Mouse (Mus musculus) CD4-positive, CD25-positive, alpha-beta regulatory T cell, adult 4 months (primary cell): ENCODE measurements at regions not wholly inside any gene's neighbourhood (a gene's known extent, or its start where the extent isn't known, plus 50 kb on each side); places are given as distances from the start of the nearest gene placed in this dataset.
A peak's percentile ranks its signal among the peaks of the same experiment; 100 is the strongest.

Experiments used
- ATAC-seq: one replicate; pipeline ENCODE4 v1.8.0; 2017

DNA sequence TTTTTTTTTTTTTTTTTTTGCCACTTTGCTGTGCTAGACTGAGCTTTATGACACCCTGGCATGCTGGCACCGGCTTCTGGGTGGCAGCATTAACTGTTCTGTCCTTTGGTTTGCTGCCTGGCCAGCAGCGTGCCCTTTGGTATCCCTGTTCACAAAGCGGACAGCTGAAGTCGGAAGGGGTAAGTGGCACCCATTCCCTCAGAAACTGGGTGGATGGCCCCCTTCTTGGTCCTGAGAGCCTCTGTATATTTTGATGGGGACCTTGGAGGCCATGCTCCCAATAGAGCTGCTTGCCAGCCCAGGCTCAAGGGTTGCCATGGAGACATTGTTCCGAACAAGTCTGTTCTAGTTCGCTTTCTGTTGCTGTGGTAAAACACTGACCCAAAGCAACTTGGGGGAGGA lies 143.9 kb upstream of the Tle3 start:
- no peak for ATAC-seq

DNA sequence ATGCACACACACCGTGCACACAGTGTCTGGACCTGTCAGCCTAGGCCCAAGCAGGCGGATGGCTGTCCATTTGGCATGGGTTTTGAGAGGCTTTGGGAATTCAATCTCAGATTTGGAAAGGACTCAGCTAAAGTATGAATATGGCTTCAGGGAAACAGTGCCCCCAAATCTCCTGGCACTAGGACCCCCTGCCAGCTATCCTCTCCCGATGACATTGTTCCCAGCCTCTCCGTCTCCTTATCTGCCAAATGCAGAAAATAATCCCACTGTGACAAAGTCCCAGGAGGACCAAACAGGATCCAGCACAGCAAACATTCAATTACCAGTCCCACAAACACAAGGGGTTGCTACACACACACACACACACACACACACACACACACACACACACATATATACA lies 141.9 kb upstream of the Tle3 start:
- ATAC-seq: no peak

DNA sequence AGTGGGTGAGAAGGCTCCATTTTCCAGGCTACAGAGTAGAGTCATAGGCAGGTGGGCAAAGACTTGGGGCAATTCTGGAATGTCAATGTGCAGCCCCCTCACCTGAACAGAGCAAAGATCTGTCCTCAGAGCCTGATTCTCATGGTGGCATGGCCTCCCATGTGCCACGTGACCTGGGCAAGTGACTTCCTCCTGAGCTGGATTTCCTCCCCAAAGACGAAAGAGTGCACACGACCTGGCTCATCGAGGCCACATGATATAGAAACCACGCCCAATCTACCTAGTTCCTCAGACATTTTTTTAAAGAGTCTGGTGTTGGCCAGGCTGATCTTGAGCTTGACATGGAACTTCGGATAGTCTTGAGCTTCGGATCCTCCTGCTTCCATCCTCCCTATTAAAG lies 139.5 kb upstream of the Tle3 start:
- ATAC-seq: no peak

DNA sequence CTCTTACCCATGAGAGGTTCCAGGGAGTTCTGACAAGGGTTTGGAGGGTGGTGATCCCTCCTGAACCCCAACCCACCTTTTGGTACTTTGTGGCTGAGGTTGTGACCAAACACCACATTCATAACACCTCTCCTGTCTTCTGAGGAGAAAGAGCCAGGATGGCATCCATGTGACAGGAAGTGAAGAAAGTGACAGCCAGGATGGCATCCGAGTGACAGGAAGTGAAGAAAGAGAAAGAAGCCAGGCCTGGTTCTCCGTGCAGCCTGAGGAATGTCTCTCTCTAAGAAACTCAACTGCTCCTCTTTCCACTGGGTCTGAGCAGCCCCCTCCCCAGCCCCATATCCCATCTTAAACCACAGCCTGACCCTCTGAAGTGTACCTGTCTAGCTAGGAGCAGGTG lies 138.9 kb upstream of the Tle3 start:
- ATAC-seq: peak; percentile 41

DNA sequence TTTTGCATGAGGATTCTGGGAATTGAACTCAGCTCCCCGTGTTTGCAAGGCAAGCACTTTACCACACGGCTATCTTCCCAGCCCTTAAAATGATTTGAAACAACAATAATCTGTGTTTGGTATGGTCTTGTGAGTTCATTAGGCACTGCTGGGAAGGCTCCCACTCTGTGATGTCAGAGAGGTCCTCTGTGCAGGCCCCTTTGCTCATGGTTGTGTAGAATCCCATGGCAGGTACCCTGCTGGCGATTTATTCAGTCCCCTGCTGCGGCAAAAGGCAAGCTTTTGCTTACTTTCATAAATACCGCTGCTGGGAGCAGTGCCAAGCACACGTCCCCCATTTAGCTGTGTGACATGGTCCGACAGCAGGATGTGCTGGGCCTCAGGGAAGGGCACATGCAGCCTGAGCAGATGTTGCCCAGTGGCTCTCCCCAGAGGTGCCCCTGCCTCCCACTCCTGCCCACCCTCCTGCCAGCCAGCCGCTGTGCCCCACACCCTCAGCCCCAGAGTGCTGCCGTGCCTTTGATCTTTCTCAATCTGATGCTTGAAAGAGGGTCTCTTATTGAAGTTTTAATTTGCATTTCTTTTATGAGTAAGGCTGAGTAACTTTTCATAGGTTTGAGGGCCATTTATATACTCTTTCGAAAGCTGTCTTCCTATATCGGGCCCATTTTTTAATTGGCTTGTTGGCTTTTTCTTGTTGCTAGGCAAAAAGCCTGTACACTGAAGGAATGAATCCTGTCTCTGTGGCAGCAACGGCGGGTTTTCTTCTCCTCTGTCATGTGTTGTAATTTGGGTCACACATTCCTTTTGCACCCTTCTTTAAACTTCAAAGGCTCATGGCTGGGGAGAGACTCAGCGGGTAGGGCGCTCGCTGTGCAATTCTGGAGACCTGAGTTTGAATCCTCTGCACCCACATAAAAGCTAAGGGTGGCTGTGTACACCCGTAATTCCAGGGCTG lies 136.2 kb upstream of the Tle3 start:
- ATAC-seq: peak; percentile 29

DNA sequence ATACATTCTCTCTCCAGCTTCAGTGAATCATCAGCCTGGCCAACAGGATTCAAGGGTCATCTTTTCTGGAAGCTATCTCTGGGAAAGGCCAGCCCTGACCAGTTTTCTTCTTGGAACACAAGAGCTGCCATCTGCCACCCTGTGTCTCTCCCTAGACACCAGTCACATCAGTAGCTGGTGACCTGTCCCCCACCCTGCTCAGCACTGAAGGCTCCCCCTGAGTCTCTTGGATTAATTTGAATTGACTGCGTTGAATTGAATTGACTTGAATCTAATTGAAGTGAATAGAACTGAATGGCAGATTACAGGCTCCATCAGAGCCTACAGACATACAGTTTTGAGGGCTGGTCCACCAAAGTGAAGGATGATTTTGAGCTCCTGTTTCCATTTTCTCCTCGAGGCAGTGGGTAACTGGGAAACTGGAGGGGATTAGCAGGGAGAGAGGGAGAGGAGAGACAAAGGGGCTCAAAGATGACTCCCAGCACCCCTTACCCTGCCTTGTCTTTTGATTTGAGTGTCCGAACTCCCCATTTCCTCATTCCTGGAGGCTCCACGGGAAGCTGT lies 133.4 kb upstream of the Tle3 start:
- no peak for ATAC-seq

DNA sequence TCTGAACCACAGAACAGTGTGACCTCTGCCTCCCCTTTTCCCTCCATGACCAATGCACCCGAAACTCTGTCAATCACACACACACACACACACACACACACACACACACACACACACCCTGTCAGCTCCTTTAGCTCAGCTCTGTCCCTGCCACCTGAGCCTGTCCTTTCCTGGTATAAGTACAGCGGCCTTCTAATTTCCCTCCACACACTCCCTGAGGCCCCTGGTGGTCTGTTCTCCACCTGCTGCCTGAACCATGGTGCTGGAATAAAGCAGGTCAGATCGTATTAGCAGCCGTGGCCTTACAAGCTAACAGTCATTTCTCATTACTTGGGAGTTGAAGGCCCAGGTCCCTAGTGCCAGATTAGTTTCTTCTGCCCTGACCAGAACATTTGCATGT lies 132.8 kb upstream of the Tle3 start:
- no peak for ATAC-seq

DNA sequence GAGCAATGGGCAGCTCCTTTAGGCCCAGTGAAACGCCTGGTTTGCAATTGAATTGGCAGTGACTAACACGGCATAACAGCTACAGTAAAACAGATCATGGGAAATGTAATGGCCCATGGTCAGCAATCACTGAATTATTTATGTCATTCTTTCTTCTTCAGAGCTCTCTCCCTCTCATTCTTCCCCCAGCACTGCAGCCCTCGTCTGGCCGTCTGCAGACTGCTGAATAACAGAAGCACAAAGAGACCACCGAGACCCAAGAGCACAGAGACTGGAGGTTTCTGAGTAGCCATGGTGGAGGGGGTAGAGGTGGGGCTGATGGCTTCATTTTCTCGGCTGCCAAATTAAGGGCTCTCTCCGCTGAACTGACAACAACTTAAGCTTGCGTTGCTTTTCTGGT lies 130.7 kb upstream of the Tle3 start:
- no peak for ATAC-seq

DNA sequence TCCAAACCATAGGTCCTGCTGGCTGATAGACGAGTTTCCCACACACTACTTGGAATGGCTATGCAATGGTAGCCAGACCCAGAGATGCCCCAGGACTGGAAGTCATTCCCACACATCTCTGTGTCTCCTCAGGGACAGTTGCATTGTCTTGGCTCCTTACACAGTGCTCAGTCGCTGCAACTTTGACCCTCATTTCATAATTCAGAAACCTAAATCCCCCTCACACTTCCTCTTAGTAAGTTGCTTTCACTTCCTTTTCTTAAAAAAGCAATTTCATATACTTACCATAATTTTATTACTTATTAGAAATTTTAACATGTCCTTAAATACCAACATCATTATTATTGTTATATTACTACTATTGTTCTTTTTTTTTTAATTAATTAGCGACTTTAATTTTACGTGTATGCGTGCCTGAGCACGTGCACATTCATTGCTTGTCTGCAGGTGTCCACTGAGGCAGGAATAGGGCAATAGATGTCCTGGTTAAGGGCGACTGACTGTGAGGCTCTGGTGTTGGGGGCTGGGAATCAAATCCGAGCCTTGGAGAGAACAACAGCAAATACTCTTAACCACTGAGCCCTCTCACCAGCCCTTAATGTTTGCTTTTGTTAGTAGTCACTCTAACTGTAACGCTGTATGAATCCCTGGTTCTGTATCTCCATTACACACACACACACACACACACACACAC lies 129.9 kb upstream of the Tle3 start:
- ATAC-seq: no peak

DNA sequence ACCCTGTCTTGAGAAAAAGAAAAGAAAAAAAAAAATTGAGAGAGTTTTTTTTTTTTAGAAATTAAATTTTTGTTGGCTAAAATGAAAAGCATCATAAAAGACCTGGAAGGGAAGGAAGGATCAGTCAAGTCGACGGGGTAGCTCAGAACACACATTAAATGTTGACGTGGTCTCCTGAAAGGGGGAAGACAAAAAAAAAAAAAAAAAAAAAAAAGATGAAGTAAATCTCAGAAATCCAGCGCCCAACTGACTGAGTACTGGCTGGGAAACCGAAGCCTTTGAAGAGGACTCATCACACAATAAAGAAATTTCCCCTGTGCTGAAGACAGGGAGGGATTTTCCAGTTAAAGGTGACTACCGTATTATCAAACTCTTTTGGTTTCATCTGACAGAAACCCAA lies 128.9 kb upstream of the Tle3 start:
- no peak for ATAC-seq

DNA sequence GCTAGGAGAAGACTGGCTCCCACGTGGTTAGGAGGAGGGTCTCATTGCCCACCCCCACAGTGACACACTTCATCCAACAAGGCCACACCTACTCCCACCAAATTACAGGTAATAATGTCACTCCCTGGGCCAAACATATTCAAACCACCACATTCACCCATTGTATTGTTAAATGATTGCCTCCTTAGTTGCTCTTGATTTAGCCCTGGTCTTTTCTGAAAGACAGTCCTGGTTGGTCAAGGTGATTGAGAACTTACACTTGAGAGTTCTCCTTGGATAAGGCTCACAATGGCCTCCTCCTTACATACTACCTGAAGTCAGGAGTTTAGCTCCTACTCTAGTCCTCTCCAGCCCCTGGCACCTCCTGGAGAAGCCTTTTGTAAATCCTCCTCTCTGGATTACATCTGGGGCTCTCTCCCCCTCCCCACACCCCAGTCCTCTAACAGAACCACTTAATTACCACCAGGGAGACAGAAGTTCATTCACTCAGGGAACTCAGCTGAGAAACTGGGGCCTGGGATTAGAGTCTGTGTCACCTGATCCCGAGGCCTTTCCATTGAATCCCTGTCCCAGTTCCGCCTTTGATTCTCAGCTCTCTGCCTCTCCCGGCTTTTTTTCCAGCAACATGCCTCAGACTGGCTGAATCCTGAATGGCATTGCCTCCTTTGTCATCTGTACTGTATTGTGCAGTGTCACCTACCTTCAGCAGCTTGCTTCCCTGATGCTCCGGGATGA lies 122.3 kb upstream of the Tle3 start:
- ATAC-seq: no peak

DNA sequence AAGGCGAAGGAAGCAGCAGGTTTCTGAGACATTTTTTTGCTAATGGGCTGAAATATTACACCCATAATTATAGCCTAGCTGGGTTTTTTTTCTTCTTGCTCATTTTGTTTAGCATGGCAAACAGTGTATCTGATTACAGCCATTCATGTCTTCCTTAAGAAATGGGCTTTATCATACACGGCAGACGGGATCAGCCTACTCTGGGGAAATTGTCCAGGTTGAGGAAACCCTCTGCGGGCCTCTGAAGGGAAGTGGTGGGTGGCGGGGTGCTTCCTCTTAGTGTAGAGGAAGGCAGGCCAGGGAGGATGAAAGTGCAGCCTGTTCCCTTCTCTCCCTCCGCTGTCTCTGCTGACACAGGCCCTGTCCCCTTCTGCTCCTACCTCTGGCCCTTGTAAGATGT lies 120.6 kb upstream of the Tle3 start:
- ATAC-seq: no peak

DNA sequence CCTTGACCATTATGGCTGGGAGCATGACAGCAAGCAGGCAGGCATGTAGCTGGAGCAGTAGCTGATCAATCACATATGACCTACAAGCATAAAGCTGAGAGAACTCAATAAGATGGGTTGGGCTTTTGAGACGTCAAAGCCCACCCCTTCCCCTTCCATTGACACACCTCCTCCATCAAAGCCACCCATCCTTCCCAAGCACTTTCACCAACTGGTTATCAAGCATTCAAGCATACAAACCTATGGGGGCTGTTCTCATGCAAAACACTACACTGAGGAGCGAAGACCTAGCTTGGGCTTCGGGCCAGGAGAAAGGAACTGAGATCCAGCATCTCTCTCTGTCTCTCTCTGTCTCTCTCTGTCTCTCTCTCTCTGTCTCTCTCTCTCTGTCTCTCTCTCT lies 118.4 kb upstream of the Tle3 start:
- ATAC-seq: no peak

DNA sequence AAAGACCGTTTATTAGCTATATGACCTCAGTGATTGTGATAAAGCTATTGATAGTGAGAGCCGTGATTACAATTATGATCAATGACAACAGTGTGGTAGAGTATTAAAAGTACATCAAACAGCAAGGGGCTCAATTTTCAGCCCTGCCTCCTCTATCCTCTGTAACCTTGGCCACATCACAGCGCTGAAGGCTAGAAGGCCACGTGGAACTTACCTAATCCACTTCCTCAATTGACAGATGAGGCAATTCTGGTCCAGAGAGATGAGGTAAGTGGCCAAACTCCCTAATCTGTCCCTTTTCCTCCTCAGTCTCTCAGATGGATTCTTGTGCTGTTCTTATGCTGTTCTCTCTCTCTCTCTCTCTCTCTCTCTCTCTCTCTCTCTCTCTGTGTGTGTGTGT lies 114.7 kb upstream of the Tle3 start:
- no peak for ATAC-seq

DNA sequence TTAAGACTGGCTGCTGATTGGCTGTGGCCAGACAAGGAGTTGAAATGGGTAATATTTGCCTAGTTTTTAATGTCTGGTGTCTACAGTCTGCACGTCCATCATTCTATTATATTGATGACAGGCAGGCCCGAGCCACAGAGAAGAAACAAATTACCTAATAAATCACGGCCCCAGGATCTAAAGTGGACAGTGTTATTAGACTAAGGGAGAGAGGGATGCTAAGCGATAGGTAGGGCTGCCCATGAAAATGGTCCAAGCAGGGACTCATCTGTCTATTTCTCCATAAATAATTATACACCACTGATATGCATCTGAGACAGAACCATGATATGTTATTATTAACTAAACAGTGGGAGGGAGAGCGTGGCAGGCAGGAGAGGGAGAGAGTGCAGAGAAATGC lies 114.1 kb upstream of the Tle3 start:
- no peak for ATAC-seq

DNA sequence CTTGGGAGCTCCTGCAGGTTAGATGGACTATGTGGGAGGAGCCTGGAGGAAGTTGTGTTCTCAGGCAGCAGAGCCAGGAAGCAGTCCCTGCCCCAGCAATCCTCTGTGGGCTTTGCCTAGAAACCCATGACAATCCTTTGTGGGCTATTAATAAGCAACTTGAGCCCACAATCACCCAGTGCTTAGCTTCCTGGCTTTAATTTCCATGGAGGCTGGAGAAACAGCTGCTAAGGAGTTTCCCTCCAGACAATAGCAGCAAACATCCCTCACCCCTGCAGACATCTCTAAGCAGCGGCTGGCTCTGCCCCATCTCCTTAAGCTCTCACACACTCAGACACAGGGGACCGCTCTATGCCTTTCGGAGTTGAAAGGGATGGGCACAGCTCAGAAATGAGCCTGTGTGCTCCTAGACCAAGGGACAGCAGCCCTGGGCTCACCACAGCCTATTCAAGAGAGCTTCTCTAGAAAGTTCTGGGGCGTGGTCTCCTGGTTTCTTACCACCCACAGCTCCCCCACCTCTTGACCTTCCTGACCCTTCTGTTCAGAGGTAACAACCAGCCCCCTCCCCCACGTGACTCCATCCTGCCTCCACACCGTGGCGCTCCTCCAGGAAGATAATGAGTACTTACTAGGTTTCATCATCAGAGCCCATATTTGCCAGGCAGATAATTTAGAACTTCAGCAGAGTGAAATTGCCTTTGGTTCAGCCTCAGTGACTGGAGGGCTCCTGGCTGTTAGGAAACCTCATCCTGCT lies 112.6 kb upstream of the Tle3 start:
- ATAC-seq: no peak

DNA sequence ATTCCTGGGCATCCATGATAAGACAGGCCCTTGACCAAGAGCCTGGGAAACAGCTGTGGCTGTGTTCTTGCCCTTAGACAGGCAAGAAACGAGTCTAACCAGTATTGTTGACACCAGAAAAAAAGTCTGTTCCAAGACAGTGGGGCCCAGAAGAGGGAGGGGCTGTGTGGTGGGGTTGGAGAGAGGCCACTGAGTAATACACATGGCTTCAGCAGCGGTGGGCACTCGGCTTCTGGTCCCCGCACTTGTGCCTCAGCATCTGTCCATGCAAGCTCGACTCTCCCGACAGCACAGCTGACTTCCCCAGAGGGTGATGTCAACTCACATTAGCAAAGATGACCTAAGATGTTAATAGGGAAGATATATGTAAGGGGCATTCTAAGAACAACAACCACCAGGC lies 110.9 kb upstream of the Tle3 start:
- no peak for ATAC-seq

DNA sequence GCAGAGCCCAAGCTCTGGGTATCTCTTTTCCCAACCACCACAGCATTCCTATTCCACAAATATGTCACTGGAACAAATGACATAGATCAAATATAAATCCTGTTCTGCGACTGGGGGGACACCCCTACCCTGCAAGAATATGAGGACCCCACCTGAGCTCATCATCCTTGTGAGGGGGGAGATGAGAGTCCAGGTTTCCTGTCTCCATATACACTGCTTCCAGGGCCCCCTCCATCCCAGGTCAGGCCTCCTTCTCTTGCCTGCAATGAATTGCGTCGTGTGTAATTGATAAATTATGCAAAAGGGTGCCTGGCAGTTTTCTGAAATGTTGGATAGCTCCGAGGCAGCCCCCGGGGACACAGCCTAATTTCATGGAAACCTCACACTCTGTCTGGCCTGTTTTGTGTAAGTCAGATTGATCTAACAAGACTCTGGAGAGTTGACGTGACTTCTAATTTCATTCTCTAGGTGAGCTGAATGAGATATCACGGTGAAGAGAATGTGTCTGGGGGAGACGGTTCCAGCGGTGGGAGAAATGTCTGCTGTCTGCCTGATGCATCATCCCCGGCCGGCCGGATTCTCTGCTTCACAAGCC lies 110.3 kb upstream of the Tle3 start:
- ATAC-seq: no peak

DNA sequence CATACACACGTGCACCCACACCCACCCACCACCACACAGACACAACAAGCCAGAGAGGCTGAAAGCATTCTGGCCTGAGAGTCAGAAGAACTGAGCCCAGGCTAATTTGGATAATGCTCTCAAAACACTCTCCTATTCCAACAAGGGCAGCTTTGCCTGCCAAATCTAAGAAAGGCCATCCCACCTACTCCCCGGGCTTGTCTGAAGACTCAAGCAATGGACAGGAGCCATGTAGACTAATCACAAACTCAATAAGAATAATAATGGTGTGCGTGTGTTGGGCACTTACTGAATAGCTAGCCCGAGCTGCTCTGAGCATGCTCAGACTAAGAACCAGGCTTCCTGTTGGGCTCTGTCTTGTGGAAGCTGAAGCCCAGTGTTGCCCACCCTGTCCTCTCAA lies 108.8 kb upstream of the Tle3 start:
- ATAC-seq: no peak

DNA sequence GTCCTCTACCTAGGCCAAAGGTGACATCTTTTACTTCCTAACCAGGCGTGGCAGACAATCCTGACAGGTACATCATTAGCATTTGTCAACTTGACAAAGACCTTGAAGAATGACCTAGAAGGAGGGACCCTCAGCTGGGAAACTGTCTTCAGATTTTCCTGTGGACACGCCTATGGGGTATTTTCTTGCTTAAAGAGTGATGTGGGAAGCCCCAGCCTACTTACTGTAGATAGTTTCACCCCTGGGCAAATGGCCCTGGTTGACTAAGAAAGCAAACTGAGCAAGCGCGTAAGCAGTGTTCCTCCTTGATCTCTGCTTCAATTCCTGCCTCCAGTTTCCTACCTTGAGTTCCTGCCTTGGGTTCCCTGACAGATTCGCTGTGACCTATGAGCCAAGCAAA lies 106.7 kb upstream of the Tle3 start:
- no peak for ATAC-seq

DNA sequence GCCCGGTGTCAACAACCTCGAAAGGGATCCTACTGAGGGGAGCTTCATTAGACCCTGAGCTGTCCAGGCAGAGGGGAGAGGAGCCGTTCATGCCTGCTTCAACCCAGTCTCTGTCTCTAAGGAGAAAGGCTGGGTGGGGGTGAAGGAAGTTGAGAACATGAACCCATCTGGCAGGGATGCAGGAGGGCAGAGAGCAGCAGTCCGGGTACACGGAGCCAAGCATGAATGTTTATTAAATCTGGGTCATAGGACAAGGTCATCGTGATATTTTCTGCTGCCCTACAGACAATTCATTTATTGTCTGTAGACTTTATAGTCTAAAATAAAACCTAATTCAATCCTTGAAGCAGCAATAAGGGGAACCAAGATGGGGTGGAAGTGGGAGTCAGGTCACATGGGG lies 105.2 kb upstream of the Tle3 start:
- ATAC-seq: no peak

DNA sequence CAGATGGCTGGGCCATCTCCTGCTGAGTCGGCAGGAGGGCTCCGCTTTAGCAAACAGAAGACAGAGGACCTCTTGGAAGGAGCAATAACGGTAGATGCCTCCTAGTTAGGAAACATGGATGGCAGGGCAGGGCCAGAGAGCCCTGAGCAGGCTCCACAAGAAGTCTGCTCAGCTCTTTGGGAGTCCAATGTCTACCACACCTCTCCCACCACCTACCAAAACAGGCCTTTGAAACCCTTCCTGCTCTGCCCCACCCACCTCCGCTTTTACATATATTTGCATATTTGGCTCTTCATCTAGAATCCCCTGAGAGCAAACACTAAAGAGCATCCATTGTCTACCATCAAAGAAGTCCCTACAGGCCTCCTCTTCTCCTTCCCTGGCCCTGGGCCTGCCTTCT lies 104.6 kb upstream of the Tle3 start:
- no peak for ATAC-seq
